Mouse (Mus musculus) kidney, adult 2 months (tissue): ENCODE results near the gene Pgpep1.

Experiments used
- CTCF ChIP-seq: fragments of 200-500 bp; conservative IDR thresholded peaks from 2 replicates; pipeline ENCODE4 v1.5.1; 2011; ENCODE audit warnings: low read depth, mild to moderate bottlenecking, control low read depth, low read length, moderate library complexity, mixed read lengths; ENCODE audit not compliant: insufficient read depth, insufficient read length
- POLR2A ChIP-seq: fragments of 200-500 bp; IDR thresholded peaks from one replicate; pipeline ENCODE4 v1.6.1; 2011; ENCODE audit warnings: low read depth, low read length, control low read depth

DNA sequence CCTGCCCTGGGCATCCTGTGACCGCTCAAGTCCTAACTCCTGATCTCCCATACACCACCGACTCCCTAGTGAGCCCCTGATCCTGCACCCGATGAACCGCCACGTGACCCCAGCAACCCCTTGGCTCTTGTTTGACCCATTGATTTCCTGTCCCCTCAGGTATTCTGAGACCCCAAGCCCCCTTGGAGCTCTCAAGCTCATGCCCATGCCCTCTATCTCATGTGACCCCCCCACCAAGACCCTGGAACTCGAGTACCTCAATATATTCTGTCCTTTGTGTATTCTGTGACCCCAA, 52.6 kb downstream of the Pgpep1 start:
- TF ChIP-seq CTCF (no peak), POLR2A (no peak)
